Mouse (Mus musculus) cerebellum, adult 11 months (tissue): Measurements from ENCODE around the gene Pnmal1.

ENCODE experiments used
- DNase-seq: peaks from one replicate; pipeline ENCODE4 v3.0.0; 2022

The Pnmal1 gene

GRCm38 (mm10) chr7:16924037-16924834 is 35.2 kb upstream of the Pnmal1 start, which contains the start of gene Calm3:
Calm3 (minus strand) TSS chr7:16924114.
- DNase-seq = peak; percentile 100

- no peak for DNase-seq
Measured at GRCm38 (mm10) chr7:16928341-16928740, 31.1 kb upstream of the Pnmal1 start.

GRCm38 (mm10) chr7:16930850-16931249 is 28.6 kb upstream of the Pnmal1 start:
- peak; percentile 78 for DNase-seq

GRCm38 (mm10) chr7:16931968-16932627 is 27.4 kb upstream of the Pnmal1 start:
- peak; percentile 88 for DNase-seq

- peak; percentile 75 for DNase-seq
Measured at GRCm38 (mm10) chr7:16932704-16933577, 26.5 kb upstream of the Pnmal1 start.

- DNase-seq = no peak
Measured at GRCm38 (mm10) chr7:16937312-16937711, 22.2 kb upstream of the Pnmal1 start.

- DNase-seq = no peak
Measured at GRCm38 (mm10) chr7:16938117-16938791, 21.2 kb upstream of the Pnmal1 start.

- DNase-seq = no peak
Measured at GRCm38 (mm10) chr7:16940292-16940691, 19.2 kb upstream of the Pnmal1 start.

GRCm38 (mm10) chr7:16942861-16943260 is 16.6 kb upstream of the Pnmal1 start:
- DNase-seq = no peak

GRCm38 (mm10) chr7:16944061-16944807 is 15.2 kb upstream of the Pnmal1 start, which contains the start of gene Pnmal2:
Pnmal2 (plus strand) TSS chr7:16944682.
- DNase-seq = peak; percentile 91

GRCm38 (mm10) chr7:16944808-16945315 is 14.6 kb upstream of the Pnmal1 start:
- no peak for DNase-seq

GRCm38 (mm10) chr7:16945419-16945818 is 14.1 kb upstream of the Pnmal1 start:
- DNase-seq = peak; percentile 63

- DNase-seq = peak; percentile 71
Measured at GRCm38 (mm10) chr7:16946441-16947348, 12.8 kb upstream of the Pnmal1 start.

GRCm38 (mm10) chr7:16947349-16947895 is 12.1 kb upstream of the Pnmal1 start:
- DNase-seq = no peak

- DNase-seq = peak; percentile 54
Measured at GRCm38 (mm10) chr7:16947959-16948361, 11.5 kb upstream of the Pnmal1 start.

GRCm38 (mm10) chr7:16948923-16949458 is 10.5 kb upstream of the Pnmal1 start:
- DNase-seq = no peak

GRCm38 (mm10) chr7:16949908-16950841 is 9.3 kb upstream of the Pnmal1 start:
- DNase-seq = peak; percentile 85

GRCm38 (mm10) chr7:16950861-16951635 is 8.4 kb upstream of the Pnmal1 start:
- peak; percentile 81 for DNase-seq
